Mouse (Mus musculus): ENCODE measurements around the gene Irak4. TPM values are rescaled to one million over a fixed set of nuclear protein-coding genes. Genes with fewer than 3 reads are reported as not detected.

Irak4 gene
- polyA plus RNA-seq, 1 experiment from 2014 or later = 6.9 TPM

DNA sequence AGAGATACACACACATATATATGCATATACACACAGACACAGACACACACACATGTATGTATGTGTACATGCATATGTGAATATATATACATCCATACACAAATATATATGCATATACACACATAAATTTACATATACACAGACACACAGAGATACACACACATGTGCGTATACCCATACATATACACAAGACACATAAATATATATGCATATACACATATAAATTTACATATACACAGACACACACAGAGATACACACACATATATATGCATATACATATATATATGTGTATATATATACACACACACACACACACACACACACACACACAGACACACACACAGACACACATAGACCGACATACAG lies 85.0 kb downstream of the Irak4 start:
- H3K4me1 ChIP-seq (ENCODE audit: insufficient read depth) = no peaks in the 10 kb centered on the region
- no peak for TF ChIP-seq CTCF (IDR thresholded peaks at IDR 0.05; ENCODE audit: low read depth)
- H3K9me3 ChIP-seq (ENCODE audit: low read depth, low read length) = no peaks in the 10 kb centered on the region
- 50% methylated on average over 2 of the region's 2 CpGs for WGBS
- H3K27me3 ChIP-seq (ENCODE audit: insufficient read depth, low read length) = peaks cover 25% of the 10 kb centered on the region
- peak overlapping the region; percentile 99 for H3K4me2 ChIP-seq
- no peak for DNase-seq
- H3K27ac ChIP-seq (ENCODE audit: low read depth) = no peak overlapping the region
- H3K36me3 ChIP-seq (ENCODE audit: insufficient read depth) = no peaks in the 10 kb centered on the region
- H3K4me3 ChIP-seq (ENCODE audit: low read depth, low read length) = peak overlapping the region; percentile 56
- H3K9ac ChIP-seq = peak overlapping the region; percentile 59; the same call in 1 of the 2 replicates
- no peak for ATAC-seq (ENCODE audit: insufficient read depth)

GRCm38 (mm10) chr15:94628830-94629601 lies 85.6 kb downstream of the Irak4 start, which contains the start of gene Tmem117:
Tmem117 (plus strand) TSS chr15:94629232.
- WGBS = under 1% methylated on average over 80 of the region's 96 CpGs
- peak within 1 kb of the TSS; percentile 59 for H3K9ac ChIP-seq
- peaks cover 25% of the 10 kb centered on the region for H3K27me3 ChIP-seq (ENCODE audit: insufficient read depth, low read length)
- peak within 1 kb of the TSS; percentile 99 for H3K4me2 ChIP-seq
- no peak within 1 kb of the TSS for H3K27ac ChIP-seq (ENCODE audit: low read depth)
- ATAC-seq (ENCODE audit: insufficient read depth) = peak; percentile 76
- H3K4me3 ChIP-seq (ENCODE audit: low read depth, low read length) = peak within 1 kb of the TSS; percentile 56
- TF ChIP-seq CTCF (IDR thresholded peaks at IDR 0.05; ENCODE audit: low read depth) = no peak
- no peaks in the 10 kb centered on the region for H3K4me1 ChIP-seq (ENCODE audit: insufficient read depth)
- H3K36me3 ChIP-seq (ENCODE audit: insufficient read depth) = no peaks in the 10 kb centered on the region
- H3K9me3 ChIP-seq (ENCODE audit: low read depth, low read length) = no peaks in the 10 kb centered on the region
- DNase-seq = peak; percentile 42

DNA sequence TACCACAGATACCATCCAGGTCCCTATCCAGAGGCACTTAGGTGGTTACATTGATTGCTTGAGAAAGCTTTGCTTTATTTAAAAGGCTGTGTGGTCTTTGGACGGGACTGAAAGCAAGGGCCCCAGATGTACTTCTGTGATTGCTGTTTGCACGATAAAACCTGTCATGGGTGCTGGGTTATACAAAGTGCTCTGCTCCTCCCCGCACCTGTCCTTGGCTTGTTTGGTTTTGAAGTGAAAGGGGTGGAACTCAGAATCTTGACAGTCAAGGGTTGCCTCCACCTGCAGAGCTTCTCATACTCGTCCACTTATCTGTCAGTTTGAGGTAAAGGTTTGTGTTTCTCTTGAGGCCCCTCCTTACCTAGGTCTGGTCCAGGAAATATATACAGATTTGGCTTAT lies 87.1 kb downstream of the Irak4 start:
- ATAC-seq (ENCODE audit: insufficient read depth) = no peak
- DNase-seq = no peak
- H3K4me1 ChIP-seq (ENCODE audit: insufficient read depth) = no peaks in the 10 kb centered on the region
- H3K4me2 ChIP-seq = no peak overlapping the region
- WGBS = 56% methylated on average over 4 of the region's 4 CpGs
- peaks cover 25% of the 10 kb centered on the region for H3K27me3 ChIP-seq (ENCODE audit: insufficient read depth, low read length)
- no peaks in the 10 kb centered on the region for H3K9me3 ChIP-seq (ENCODE audit: low read depth, low read length)
- no peak overlapping the region for H3K9ac ChIP-seq
- no peak overlapping the region for H3K27ac ChIP-seq (ENCODE audit: low read depth)
- H3K36me3 ChIP-seq (ENCODE audit: insufficient read depth) = no peaks in the 10 kb centered on the region
- H3K4me3 ChIP-seq (ENCODE audit: low read depth, low read length) = no peak overlapping the region
- no peak for TF ChIP-seq CTCF (IDR thresholded peaks at IDR 0.05; ENCODE audit: low read depth)

Other genes with a start within 250 kb of the Irak4 start
- 5.0 and 5.4 TPM in 2 replicates for gene Adamts20, start 78.2 kb upstream of the Irak4 start, polyA plus RNA-seq (2014; fragmentation: Nextera tagmentation; extraction: Ambion mirVana)
- gene Pus7l, start 96 bp upstream of the Irak4 start, polyA plus RNA-seq (2014; fragmentation: Nextera tagmentation; extraction: Ambion mirVana) = 9.5 and 10.5 TPM in 2 replicates
- gene Twf1, start 46.2 kb downstream of the Irak4 start, polyA plus RNA-seq (2014; fragmentation: Nextera tagmentation; extraction: Ambion mirVana) = 81.7 and 82.1 TPM in 2 replicates
- 2.8 and 3.0 TPM in 2 replicates for gene Tmem117, start 85.6 kb downstream of the Irak4 start, polyA plus RNA-seq (2014; fragmentation: Nextera tagmentation; extraction: Ambion mirVana)